Mouse (Mus musculus): Measurements from ENCODE around the gene Irs1. TPM values are rescaled to one million over a fixed set of nuclear protein-coding genes. Genes with fewer than 3 reads are reported as not detected.

Irs1 gene
- total and polyA plus RNA-seq, 3 experiments, result not detected

GRCm38 (mm10) chr1:82220673-82221396 lies 70.4 kb downstream of the Irs1 start:
- in situ Hi-C loops (cut with MboI; ENCODE audit: low pct_ligation_motif_present, low pct_unique_long_range_greater_than_20kb, low sequenced_read_pairs), result no loop called here

GRCm38 (mm10) chr1:82207511-82207910 lies 83.7 kb downstream of the Irs1 start:
- Histone ChIP-seq H3K27me3 (replicated peaks) (no peaks in the 10 kb centered on the region), H3K4me3 (replicated peaks in 1 of 3; ENCODE audit: low read depth in 2 of 3, low read length in 2 of 3, poor library complexity in 1 of 3) (no peak overlapping the region), H3K79me2 (replicated peaks; ENCODE audit: control insufficient read depth, extremely low read depth, insufficient read depth, poor library complexity, severe bottlenecking) (no peaks in the 10 kb centered on the region), H3K27ac (ENCODE audit: insufficient read depth, low read depth) (no peak overlapping the region), H3K9me3 (replicated peaks; ENCODE audit: low read length) (no peaks in the 10 kb centered on the region), H3K4me1 (ENCODE audit: control insufficient read depth in 1 of 2, insufficient read depth in 2 of 2) (no peaks in the 10 kb centered on the region), H3K4me2 (ENCODE audit: insufficient read depth, low read depth, poor library complexity, severe bottlenecking) (no peak overlapping the region), H3K36me3 (replicated peaks in 1 of 2; ENCODE audit: control insufficient read depth in 1 of 2, insufficient read depth in 1 of 2, low read length in 1 of 2) (no peaks in the 10 kb centered on the region), H3K9ac (ENCODE audit: insufficient read depth, low read depth) (no peak overlapping the region)
- no peak for DNase-seq (ENCODE audit: extremely low read depth)
- dilution Hi-C loops (cut with MboI; ENCODE audit: extremely low pct_ligation_motif_present, extremely low pct_unique_long_range_greater_than_20kb, low sequenced_read_pairs), result no loop called here
- no peak for TF ChIP-seq SIN3A (IDR thresholded peaks at IDR 0.05; ENCODE audit: low read length)
- TF ChIP-seq MAX (IDR thresholded peaks at IDR 0.05; ENCODE audit: low read length), result no peak
- TF ChIP-seq USF2 (conservative IDR thresholded peaks at IDR 0.05; ENCODE audit: low read depth, low read length), result no peak
- in situ Hi-C loops (cut with MboI; ENCODE audit: low pct_ligation_motif_present, low pct_unique_long_range_greater_than_20kb, low sequenced_read_pairs), result no loop called here

More at GRCm38 (mm10) chr1:82220673-82221396, 70.4 kb downstream of the Irs1 start:
- Histone ChIP-seq H3K4me3 (replicated peaks in 1 of 3; ENCODE audit: low read depth in 2 of 3, low read length in 2 of 3, poor library complexity in 1 of 3) (no peak overlapping the region), H3K27me3 (replicated peaks) (no peaks in the 10 kb centered on the region), H3K27ac (ENCODE audit: insufficient read depth, low read depth) (no peak overlapping the region), H3K9ac (ENCODE audit: insufficient read depth, low read depth) (no peak overlapping the region), H3K4me1 (ENCODE audit: control insufficient read depth in 1 of 2, insufficient read depth in 2 of 2) (no peaks in the 10 kb centered on the region), H3K79me2 (replicated peaks; ENCODE audit: control insufficient read depth, extremely low read depth, insufficient read depth, poor library complexity, severe bottlenecking) (no peaks in the 10 kb centered on the region), H3K36me3 (replicated peaks in 1 of 2; ENCODE audit: control insufficient read depth in 1 of 2, insufficient read depth in 1 of 2, low read length in 1 of 2) (no peaks in the 10 kb centered on the region), H3K4me2 (ENCODE audit: insufficient read depth, low read depth, poor library complexity, severe bottlenecking) (no peak overlapping the region), H3K9me3 (replicated peaks; ENCODE audit: low read length) (no peaks in the 10 kb centered on the region)
- dilution Hi-C loops (cut with MboI; ENCODE audit: extremely low pct_ligation_motif_present, extremely low pct_unique_long_range_greater_than_20kb, low sequenced_read_pairs), result no loop called here
- DNase-seq (ENCODE audit: extremely low read depth), result no peak
- TF ChIP-seq HCFC1 (IDR thresholded peaks at IDR 0.05; ENCODE audit: low read depth, low read length) (no peak), JUN (IDR thresholded peaks at IDR 0.05; ENCODE audit: insufficient read depth, low read depth, low read length) (no peak), MAZ (IDR thresholded peaks at IDR 0.05; ENCODE audit: low read depth, low read length) (no peak), UBTF (IDR thresholded peaks at IDR 0.05; ENCODE audit: low read depth, low read length) (no peak)

DNA sequence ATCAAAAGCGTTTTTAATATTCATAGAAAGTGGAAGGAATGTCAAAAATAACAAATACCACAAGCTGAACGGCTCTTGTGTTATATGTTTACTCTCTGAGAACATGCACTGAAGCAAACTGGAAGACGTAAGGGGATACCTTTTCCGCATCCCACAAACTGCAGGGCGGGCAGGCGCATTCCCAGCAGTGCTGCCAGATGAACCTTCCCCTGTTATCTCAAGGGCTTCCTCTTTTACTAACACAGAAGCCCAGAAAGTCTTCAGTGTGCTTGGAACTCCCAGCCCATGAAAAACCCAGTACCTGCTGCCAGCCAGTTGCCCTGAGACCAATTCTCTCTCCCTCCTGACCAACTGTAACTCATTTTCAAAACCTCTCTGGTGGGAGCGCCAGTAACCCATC lies 90.6 kb downstream of the Irs1 start:
- TF ChIP-seq ZMIZ1 (IDR thresholded peaks at IDR 0.05; ENCODE audit: low read depth, low read length) (no peak), TBP (conservative IDR thresholded peaks at IDR 0.05; ENCODE audit: low read depth, low read length) (no peak), ZNF384 (IDR thresholded peaks at IDR 0.05; ENCODE audit: low read depth, low read length) (no peak)
- Histone ChIP-seq H3K27ac (ENCODE audit: insufficient read depth, low read depth) (no peak overlapping the region), H3K4me2 (ENCODE audit: insufficient read depth, low read depth, poor library complexity, severe bottlenecking) (no peak overlapping the region), H3K9me3 (replicated peaks; ENCODE audit: low read length) (no peaks in the 10 kb centered on the region), H3K4me3 (replicated peaks in 1 of 3; ENCODE audit: low read depth in 2 of 3, low read length in 2 of 3, poor library complexity in 1 of 3) (no peak overlapping the region), H3K9ac (ENCODE audit: insufficient read depth, low read depth) (no peak overlapping the region), H3K4me1 (ENCODE audit: control insufficient read depth in 1 of 2, insufficient read depth in 2 of 2) (peaks cover 0 to 3% of the 10 kb centered on the region in 2 experiments; a peak in 1 of 4 replicates), H3K27me3 (replicated peaks) (no peaks in the 10 kb centered on the region), H3K36me3 (replicated peaks in 1 of 2; ENCODE audit: control insufficient read depth in 1 of 2, insufficient read depth in 1 of 2, low read length in 1 of 2) (no peaks in the 10 kb centered on the region), H3K79me2 (replicated peaks; ENCODE audit: control insufficient read depth, extremely low read depth, insufficient read depth, poor library complexity, severe bottlenecking) (no peaks in the 10 kb centered on the region)
- in situ Hi-C loops (cut with MboI; ENCODE audit: low pct_ligation_motif_present, low pct_unique_long_range_greater_than_20kb, low sequenced_read_pairs) (no loop called here), dilution Hi-C loops (cut with MboI; ENCODE audit: extremely low pct_ligation_motif_present, extremely low pct_unique_long_range_greater_than_20kb, low sequenced_read_pairs) (no loop called here)
- no peak for DNase-seq (ENCODE audit: extremely low read depth)

Data from CH12.LX (cell line).